Mouse (Mus musculus): ENCODE results near the gene Aim2. TPM values are rescaled to one million over a fixed set of nuclear protein-coding genes. Genes with fewer than 3 reads are reported as not detected.

The Aim2 gene
- polyA plus RNA-seq, 1 experiment, result 0.08 TPM

- H3K9me3 ChIP-seq, result no peaks in the 10 kb centered on the region
- TF ChIP-seq FLI1 (IDR thresholded peaks at IDR 0.05; ENCODE audit: low read length) (no peak), GATA1 (IDR thresholded peaks at IDR 0.05; ENCODE audit: borderline replicate concordance, low read length) (no peak)
- H3K4me1 ChIP-seq, result peaks cover 4% of the 10 kb centered on the region; the same call in 1 of the 2 replicates
- peak overlapping the region; percentile 62 for H3K4me3 ChIP-seq (replicated peaks)
- no peaks in the 10 kb centered on the region for H3K36me3 ChIP-seq (replicated peaks; ENCODE audit: low read length)
- H3K27me3 ChIP-seq (replicated peaks), result peaks cover 17% of the 10 kb centered on the region
Measured at GRCm38 (mm10) chr1:173377380-173378112, 26.9 kb downstream of the Aim2 start.

GRCm38 (mm10) chr1:173381436-173381835 is 30.8 kb downstream of the Aim2 start:
- no peaks in the 10 kb centered on the region for H3K9me3 ChIP-seq
- TF ChIP-seq FLI1 (IDR thresholded peaks at IDR 0.05; ENCODE audit: low read length), result no peak
- TF ChIP-seq GATA1 (IDR thresholded peaks at IDR 0.05; ENCODE audit: borderline replicate concordance, low read length), result no peak
- H3K4me3 ChIP-seq (replicated peaks), result no peak overlapping the region
- H3K27me3 ChIP-seq (replicated peaks), result peaks cover 9% of the 10 kb centered on the region
- no peaks in the 10 kb centered on the region for H3K36me3 ChIP-seq (replicated peaks; ENCODE audit: low read length)
- peaks cover 4% of the 10 kb centered on the region; the same call in 1 of the 2 replicates for H3K4me1 ChIP-seq

- peaks cover 12% of the 10 kb centered on the region for H3K4me1 ChIP-seq
- H3K4me3 ChIP-seq (replicated peaks), result no peak overlapping the region
- no peaks in the 10 kb centered on the region for H3K36me3 ChIP-seq (replicated peaks; ENCODE audit: low read length)
- TF ChIP-seq GATA1 (IDR thresholded peaks at IDR 0.05; ENCODE audit: borderline replicate concordance, low read length) (no peak), FLI1 (IDR thresholded peaks at IDR 0.05; ENCODE audit: low read length) (no peak)
- peaks cover 47% of the 10 kb centered on the region for H3K27me3 ChIP-seq (replicated peaks)
- peaks cover 5% of the 10 kb centered on the region for H3K9me3 ChIP-seq
Measured at GRCm38 (mm10) chr1:173389431-173389830, 38.8 kb downstream of the Aim2 start.

- Histone ChIP-seq H3K4me3 (replicated peaks) (no peak overlapping the region), H3K27me3 (replicated peaks) (peaks cover 47% of the 10 kb centered on the region), H3K9me3 (peaks cover 5% of the 10 kb centered on the region), H3K36me3 (replicated peaks; ENCODE audit: low read length) (no peaks in the 10 kb centered on the region), H3K4me1 (peaks cover 12% of the 10 kb centered on the region)
- TF ChIP-seq FLI1 (IDR thresholded peaks at IDR 0.05; ENCODE audit: low read length) (no peak), GATA1 (IDR thresholded peaks at IDR 0.05; ENCODE audit: borderline replicate concordance, low read length) (no peak)
Measured at GRCm38 (mm10) chr1:173389901-173390401, 39.3 kb downstream of the Aim2 start.

- Histone ChIP-seq H3K27me3 (replicated peaks) (peaks cover 50% of the 10 kb centered on the region), H3K4me1 (peaks cover 12% of the 10 kb centered on the region), H3K4me3 (replicated peaks) (no peak overlapping the region), H3K36me3 (replicated peaks; ENCODE audit: low read length) (no peaks in the 10 kb centered on the region), H3K9me3 (peaks cover 5% of the 10 kb centered on the region)
- TF ChIP-seq FLI1 (IDR thresholded peaks at IDR 0.05; ENCODE audit: low read length) (no peak), GATA1 (IDR thresholded peaks at IDR 0.05; ENCODE audit: borderline replicate concordance, low read length) (no peak)
Measured at GRCm38 (mm10) chr1:173391754-173392153, 41.1 kb downstream of the Aim2 start.

- no peak overlapping the region for H3K4me3 ChIP-seq (replicated peaks)
- H3K27me3 ChIP-seq (replicated peaks), result peaks cover 8% of the 10 kb centered on the region
- no peaks in the 10 kb centered on the region for H3K36me3 ChIP-seq (replicated peaks; ENCODE audit: low read length)
- no peaks in the 10 kb centered on the region for H3K4me1 ChIP-seq
- TF ChIP-seq FLI1 (IDR thresholded peaks at IDR 0.05; ENCODE audit: low read length), result no peak
- TF ChIP-seq GATA1 (IDR thresholded peaks at IDR 0.05; ENCODE audit: borderline replicate concordance, low read length), result no peak
- H3K9me3 ChIP-seq, result no peaks in the 10 kb centered on the region
Measured at GRCm38 (mm10) chr1:173398323-173398970, 47.8 kb downstream of the Aim2 start.

GRCm38 (mm10) chr1:173404696-173405309 is 54.1 kb downstream of the Aim2 start:
- TF ChIP-seq FLI1 (IDR thresholded peaks at IDR 0.05; ENCODE audit: low read length) (no peak), GATA1 (IDR thresholded peaks at IDR 0.05; ENCODE audit: borderline replicate concordance, low read length) (no peak)
- Histone ChIP-seq H3K36me3 (replicated peaks; ENCODE audit: low read length) (no peaks in the 10 kb centered on the region), H3K4me1 (no peaks in the 10 kb centered on the region), H3K4me3 (replicated peaks) (no peak overlapping the region), H3K27me3 (replicated peaks) (no peaks in the 10 kb centered on the region), H3K9me3 (no peaks in the 10 kb centered on the region)

- no peak for TF ChIP-seq GATA1 (IDR thresholded peaks at IDR 0.05; ENCODE audit: borderline replicate concordance, low read length)
- no peak for TF ChIP-seq FLI1 (IDR thresholded peaks at IDR 0.05; ENCODE audit: low read length)
- Histone ChIP-seq H3K36me3 (replicated peaks; ENCODE audit: low read length) (no peaks in the 10 kb centered on the region), H3K9me3 (no peaks in the 10 kb centered on the region), H3K4me3 (replicated peaks) (no peak overlapping the region), H3K4me1 (no peaks in the 10 kb centered on the region), H3K27me3 (replicated peaks) (no peaks in the 10 kb centered on the region)
Measured at GRCm38 (mm10) chr1:173409066-173409465, 58.4 kb downstream of the Aim2 start.

- Histone ChIP-seq H3K36me3 (replicated peaks; ENCODE audit: low read length) (no peaks in the 10 kb centered on the region), H3K4me3 (replicated peaks) (no peak overlapping the region), H3K9me3 (no peaks in the 10 kb centered on the region), H3K27me3 (replicated peaks) (no peaks in the 10 kb centered on the region), H3K4me1 (no peaks in the 10 kb centered on the region)
- TF ChIP-seq FLI1 (IDR thresholded peaks at IDR 0.05; ENCODE audit: low read length) (no peak), GATA1 (IDR thresholded peaks at IDR 0.05; ENCODE audit: borderline replicate concordance, low read length) (no peak)
Measured at GRCm38 (mm10) chr1:173411863-173412262, 61.2 kb downstream of the Aim2 start.

Measured in megakaryocyte, embryonic 14.5 days (primary cell).